Comparison of ENCODE assay signal across 17 mouse cellular contexts in genomic region chr16:22144490-22144889, GRCm38 (mm10). TPM values are rescaled to one million over a fixed set of nuclear protein-coding genes. Genes with fewer than 3 reads are reported as not detected.
DNase-seq lines count a peak whose midpoint lies in the region; ATAC-seq lines count a peak whose summit lies in the region.
"Had no signal": no experiment of that assay in that cellular context is flagged by ENCODE, and none has a peak within 500 bp of the region (broad histone marks: within the 10 kb centered on the region; RNA-seq: fewer than 3 reads in every experiment).

No protein-coding gene starts in this region.

- DNase-seq in lung, postnatal 36 days: peak; percentile 45
- no peak for DNase-seq in lung, postnatal 14 days
- peak; percentile 52 for DNase-seq in adipocyte (ENCODE audit: low spot score)
- no peak for DNase-seq in thymus, postnatal 10 days (ENCODE audit: low spot score in 2 of 2)
- no peak for DNase-seq in cerebellum, postnatal 14 days
- DNase-seq: adrenal gland, adult 8-10 months; cerebellum, adult 9-10 months; gastrocnemius, adult 2 months; gastrocnemius, postnatal 36 days; heart, adult 2 months; heart, postnatal 10 days; kidney, adult 9 months; kidney, postnatal 25 days; lung, postnatal 10 days had no signal

- peak; percentile 78 for ATAC-seq in megakaryocyte, adult 5-6 weeks (ENCODE audit: poor library complexity, severe bottlenecking)
- ATAC-seq: forebrain, embryonic 15.5 days; intestine, postnatal 0 days had no signal

RNA-seq across cellular contexts. Expression of gene Igf2bp2, which starts 18.6 kb away (rescaled TPM):
- 0.32 and 0.49 TPM in 2 replicates for total RNA-seq in megakaryocyte, adult 5-6 weeks (2015)
- total RNA-seq in megakaryocyte, adult 5-6 weeks (2017): 0.45 and 0.99 TPM in 2 replicates

Comparison
In these comparisons a context has a peak if more than half of its experiments do, and no peak if none do; other contexts are left out.
1. DNase-seq: peak in lung, postnatal 36 days (single experiment) and adipocyte (single experiment); none in lung, postnatal 14 days (single experiment), thymus, postnatal 10 days (0 of 2) and cerebellum, postnatal 14 days (0 of 2).